Mouse (Mus musculus): ENCODE measurements around the gene Nmt1. TPM values are rescaled to one million over a fixed set of nuclear protein-coding genes. Genes with fewer than 3 reads are reported as not detected.

Gene Nmt1
- polyA plus RNA-seq, 1 experiment, result 17.6 TPM

GRCm38 (mm10) chr11:103116959-103117590 is 89.1 kb downstream of the Nmt1 start:
- Histone ChIP-seq H3K27me3 (replicated peaks) (no peaks in the 10 kb centered on the region), H3K4me3 (replicated peaks) (peak overlapping the region; percentile 98), H3K9me3 (no peaks in the 10 kb centered on the region), H3K4me1 (peaks cover 27% of the 10 kb centered on the region), H3K36me3 (replicated peaks; ENCODE audit: low read length) (peaks cover 34% of the 10 kb centered on the region)
- TF ChIP-seq GATA1 (IDR thresholded peaks at IDR 0.05; ENCODE audit: borderline replicate concordance, low read length) (no peak), FLI1 (IDR thresholded peaks at IDR 0.05; ENCODE audit: low read length) (no peak)

- peak overlapping the region; percentile 98 for H3K4me3 ChIP-seq (replicated peaks)
- peaks cover 33% of the 10 kb centered on the region for H3K36me3 ChIP-seq (replicated peaks; ENCODE audit: low read length)
- TF ChIP-seq FLI1 (IDR thresholded peaks at IDR 0.05; ENCODE audit: low read length) (no peak), GATA1 (IDR thresholded peaks at IDR 0.05; ENCODE audit: borderline replicate concordance, low read length) (no peak)
- no peaks in the 10 kb centered on the region for H3K9me3 ChIP-seq
- no peaks in the 10 kb centered on the region for H3K27me3 ChIP-seq (replicated peaks)
- H3K4me1 ChIP-seq, result peaks cover 27% of the 10 kb centered on the region
These were observed 89.6 kb downstream of the Nmt1 start for GRCm38 (mm10) chr11:103117591-103118009.

Other genes starting within 250 kb of the Nmt1 start
- not detected in 2 replicates for gene Gjc1, start 208.5 kb upstream of the Nmt1 start, polyA plus RNA-seq (2012; ENCODE audit: insufficient read depth, low replicate concordance)
- gene Higd1b, start 192.3 kb upstream of the Nmt1 start, polyA plus RNA-seq (2012; ENCODE audit: insufficient read depth, low replicate concordance), result not detected in 2 replicates
- 23.2 and 87.1 TPM in 2 replicates for gene Eftud2, start 147.2 kb upstream of the Nmt1 start, polyA plus RNA-seq (2012; ENCODE audit: insufficient read depth, low replicate concordance)
- not detected in 2 replicates for gene Ccdc103, start 147.0 kb upstream of the Nmt1 start, polyA plus RNA-seq (2012; ENCODE audit: insufficient read depth, low replicate concordance)
- not detected in 2 replicates for gene Fam187a, start 143.0 kb upstream of the Nmt1 start, polyA plus RNA-seq (2012; ENCODE audit: insufficient read depth, low replicate concordance)
- not detected in 2 replicates for gene Gfap, start 127.3 kb upstream of the Nmt1 start, polyA plus RNA-seq (2012; ENCODE audit: insufficient read depth, low replicate concordance)
- gene Kif18b, start 103.1 kb upstream of the Nmt1 start, polyA plus RNA-seq (2012; ENCODE audit: insufficient read depth, low replicate concordance), result 11.5 and 18.4 TPM in 2 replicates
- gene C1ql1, start 81.5 kb upstream of the Nmt1 start, polyA plus RNA-seq (2012; ENCODE audit: insufficient read depth, low replicate concordance), result not detected in 2 replicates
- gene Dcakd, start 143 bp downstream of the Nmt1 start, polyA plus RNA-seq (2012; ENCODE audit: insufficient read depth, low replicate concordance), result 56.4 and 77.6 TPM in 2 replicates
- gene Plcd3, start 73.5 kb downstream of the Nmt1 start, polyA plus RNA-seq (2012; ENCODE audit: insufficient read depth, low replicate concordance), result 0.18 TPM in 1 of 2 replicates, not detected in the other
- gene Acbd4, start 73.5 kb downstream of the Nmt1 start, polyA plus RNA-seq (2012; ENCODE audit: insufficient read depth, low replicate concordance), result 42.5 and 61.0 TPM in 2 replicates
- gene Hexim1, start 88.0 kb downstream of the Nmt1 start, polyA plus RNA-seq (2012; ENCODE audit: insufficient read depth, low replicate concordance), result 24.4 and 98.1 TPM in 2 replicates
- gene Hexim2, start 104.2 kb downstream of the Nmt1 start, polyA plus RNA-seq (2012; ENCODE audit: insufficient read depth, low replicate concordance), result 73.5 and 168 TPM in 2 replicates
- 25.5 and 36.6 TPM in 2 replicates for gene Fmnl1, start 142.9 kb downstream of the Nmt1 start, polyA plus RNA-seq (2012; ENCODE audit: insufficient read depth, low replicate concordance)
- gene 1700023F06Rik, start 180.4 kb downstream of the Nmt1 start, polyA plus RNA-seq (2012; ENCODE audit: insufficient read depth, low replicate concordance), result not detected in 2 replicates
- not detected in 2 replicates for gene Spata32, start 190.2 kb downstream of the Nmt1 start, polyA plus RNA-seq (2012; ENCODE audit: insufficient read depth, low replicate concordance)
- 1.0 and 2.3 TPM in 2 replicates for gene Map3k14, start 239.3 kb downstream of the Nmt1 start, polyA plus RNA-seq (2012; ENCODE audit: insufficient read depth, low replicate concordance)